Mouse (Mus musculus): ENCODE data around the gene B3gnt4.
A peak's percentile ranks its signal among the peaks of the same experiment; 100 is the strongest.

B3gnt4 gene

GRCm38 (mm10) chr5:123528641-123529040 is 18.4 kb downstream of the B3gnt4 start:
- DNase-seq: peak; percentile 0

- peak; percentile 1 for DNase-seq
Observed at GRCm38 (mm10) chr5:123530056-123530455, 19.8 kb downstream of the B3gnt4 start.

- DNase-seq: peak; percentile 0
Observed at GRCm38 (mm10) chr5:123533801-123534200, 23.5 kb downstream of the B3gnt4 start.

DNA sequence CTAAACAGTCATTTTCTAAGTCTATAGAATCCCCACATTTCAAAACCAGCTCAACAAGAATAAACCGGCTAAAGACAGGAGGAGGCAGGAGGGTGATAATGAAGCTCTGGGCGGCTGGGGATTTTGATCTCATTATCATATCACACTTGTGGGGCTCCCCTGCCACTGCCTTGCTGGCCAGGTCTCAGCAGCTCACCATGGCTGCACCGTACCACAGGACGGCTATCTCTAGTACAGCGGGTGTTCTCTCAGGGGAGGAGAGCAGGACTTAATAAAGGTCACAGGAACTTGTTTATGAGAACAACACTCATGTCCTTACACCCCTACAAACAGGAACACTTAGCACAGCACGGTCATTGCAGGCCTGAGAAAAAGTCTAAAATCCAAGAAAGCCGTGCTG is 45.4 kb downstream of the B3gnt4 start:
- DNase-seq: no peak

- peak; percentile 70 for DNase-seq
Observed at GRCm38 (mm10) chr5:123556451-123556850, 46.2 kb downstream of the B3gnt4 start.

GRCm38 (mm10) chr5:123559588-123559987 is 49.3 kb downstream of the B3gnt4 start:
- no peak for DNase-seq

DNA sequence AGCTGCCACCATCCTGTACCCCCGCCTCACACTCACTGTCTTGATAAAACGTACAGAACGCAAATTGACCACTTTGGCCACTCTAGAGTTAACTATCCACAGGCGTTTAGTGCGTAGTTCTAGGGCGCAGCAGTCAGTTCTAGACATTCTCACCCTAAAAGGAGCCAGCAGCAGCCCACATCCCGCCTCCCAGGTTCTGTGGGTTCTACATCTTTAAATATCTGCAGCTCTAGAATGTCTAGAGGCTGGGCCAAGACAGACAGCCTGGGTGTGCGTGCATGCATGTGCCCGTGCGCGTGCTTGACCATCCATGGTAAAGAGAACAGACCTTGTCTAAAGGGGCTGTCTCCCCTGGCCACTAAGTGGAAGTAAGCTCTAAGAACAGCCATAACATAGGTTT is 50.9 kb downstream of the B3gnt4 start:
- no peak for DNase-seq

Data from cerebellum, adult 8-10 months (tissue).